Mouse (Mus musculus) R1 (cell line): Measurements from ENCODE around the gene Foxp1.

Source experiments
- DNase-seq: peaks from one replicate; pipeline ENCODE4 v3.0.0-alpha.2; 2018; ENCODE audit warnings: low read depth, low spot score

Gene Foxp1

GRCm38 (mm10) chr6:99185797-99186196 is 336.7 kb downstream of the Foxp1 start:
- no peak for DNase-seq

GRCm38 (mm10) chr6:99184051-99184450 is 338.5 kb downstream of the Foxp1 start:
- no peak for DNase-seq

GRCm38 (mm10) chr6:99182777-99183176 is 339.7 kb downstream of the Foxp1 start:
- DNase-seq = no peak

GRCm38 (mm10) chr6:99176216-99176615 is 346.3 kb downstream of the Foxp1 start:
- DNase-seq = no peak

GRCm38 (mm10) chr6:99175377-99175776 is 347.1 kb downstream of the Foxp1 start:
- DNase-seq = no peak

- no peak for DNase-seq
These were observed 348.7 kb downstream of the Foxp1 start for GRCm38 (mm10) chr6:99173902-99174210.

- DNase-seq = no peak
These were observed 349.2 kb downstream of the Foxp1 start for GRCm38 (mm10) chr6:99173066-99173901.

- DNase-seq = no peak
These were observed 349.9 kb downstream of the Foxp1 start for GRCm38 (mm10) chr6:99172589-99172986.

- no peak for DNase-seq
These were observed 350.5 kb downstream of the Foxp1 start for GRCm38 (mm10) chr6:99171901-99172588.

- peak; percentile 61 for DNase-seq
These were observed 351.2 kb downstream of the Foxp1 start for GRCm38 (mm10) chr6:99171281-99171825.

- DNase-seq = no peak
These were observed 353.8 kb downstream of the Foxp1 start for GRCm38 (mm10) chr6:99168727-99169126.

GRCm38 (mm10) chr6:99167001-99167400 is 355.5 kb downstream of the Foxp1 start:
- no peak for DNase-seq

GRCm38 (mm10) chr6:99166169-99166568 is 356.4 kb downstream of the Foxp1 start:
- no peak for DNase-seq

- DNase-seq = no peak
These were observed 357.8 kb downstream of the Foxp1 start for GRCm38 (mm10) chr6:99164760-99165159.

- no peak for DNase-seq
These were observed 359.8 kb downstream of the Foxp1 start for GRCm38 (mm10) chr6:99162716-99163115.

- no peak for DNase-seq
These were observed 362.2 kb downstream of the Foxp1 start for GRCm38 (mm10) chr6:99160348-99160693.

- no peak for DNase-seq
These were observed 362.8 kb downstream of the Foxp1 start for GRCm38 (mm10) chr6:99159452-99160347.

GRCm38 (mm10) chr6:99153682-99154081 is 368.8 kb downstream of the Foxp1 start:
- no peak for DNase-seq

- no peak for DNase-seq
These were observed 376.1 kb downstream of the Foxp1 start for GRCm38 (mm10) chr6:99146400-99146905.

GRCm38 (mm10) chr6:99145033-99145432 is 377.5 kb downstream of the Foxp1 start:
- no peak for DNase-seq

- no peak for DNase-seq
These were observed 378.8 kb downstream of the Foxp1 start for GRCm38 (mm10) chr6:99143756-99144036.
